Mouse (Mus musculus) activated CD4-positive, CD25-positive, alpha-beta regulatory T cell (primary cell): ENCODE data around the gene Rfng. TPM values are rescaled to one million over a fixed set of nuclear protein-coding genes. Genes with fewer than 3 reads are reported as not detected.

Experiments
- polyA plus RNA-seq, 2 experiments: library from polyadenylated mRNA; unstranded; fragments of 100-300 nt; shearing (Covaris generic); gene quantifications; one replicate each; pipeline ENCODE4 v1.2.1; 2017

The Rfng gene
- polyA plus RNA-seq = 10 to 100 TPM; 31.9 to 32.2 TPM

DNA sequence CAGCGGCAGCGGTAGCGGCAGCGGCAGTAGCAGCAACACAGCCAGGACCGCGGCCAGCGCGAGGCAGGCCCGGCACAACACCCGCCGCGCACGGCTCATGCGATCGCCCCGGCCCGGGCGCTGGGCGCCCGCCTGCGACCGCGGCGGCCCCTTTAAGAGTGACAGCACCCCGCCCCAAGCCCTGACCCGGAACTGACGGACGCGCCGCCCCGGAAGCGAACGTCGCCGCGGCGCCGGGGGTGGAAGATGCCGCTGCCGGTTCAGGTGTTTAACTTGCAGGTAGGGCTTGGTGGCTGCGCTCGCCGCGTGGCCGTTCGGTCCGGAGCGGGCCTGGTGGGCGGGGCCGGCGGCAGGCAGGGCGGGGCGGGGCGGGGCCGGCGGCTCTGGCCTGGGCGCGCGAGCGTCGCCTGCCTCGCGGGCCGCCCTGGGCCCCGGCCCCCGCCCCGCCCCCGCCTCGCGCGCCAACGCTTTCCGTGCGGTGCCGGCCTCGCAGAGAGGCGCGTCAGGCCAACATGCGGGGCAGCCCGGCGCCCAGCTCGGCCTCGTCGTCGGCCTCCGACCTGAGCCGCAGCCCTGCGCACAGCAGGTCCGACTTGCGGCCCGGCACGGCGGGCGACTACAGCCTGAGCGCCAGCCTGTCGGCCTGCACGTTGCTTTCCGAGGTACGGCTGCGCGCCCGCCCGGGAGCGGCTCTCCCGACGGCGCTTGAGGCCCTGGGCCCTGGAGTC lies at the start of gene Rfng, which contains the start of gene Gps1:
Gene Rfng (minus strand): TSS at position 144 of the 728 bp plus-strand sequence.
Gene Gps1 (plus strand): TSS at position 209 of the 728 bp plus-strand sequence.

DNA sequence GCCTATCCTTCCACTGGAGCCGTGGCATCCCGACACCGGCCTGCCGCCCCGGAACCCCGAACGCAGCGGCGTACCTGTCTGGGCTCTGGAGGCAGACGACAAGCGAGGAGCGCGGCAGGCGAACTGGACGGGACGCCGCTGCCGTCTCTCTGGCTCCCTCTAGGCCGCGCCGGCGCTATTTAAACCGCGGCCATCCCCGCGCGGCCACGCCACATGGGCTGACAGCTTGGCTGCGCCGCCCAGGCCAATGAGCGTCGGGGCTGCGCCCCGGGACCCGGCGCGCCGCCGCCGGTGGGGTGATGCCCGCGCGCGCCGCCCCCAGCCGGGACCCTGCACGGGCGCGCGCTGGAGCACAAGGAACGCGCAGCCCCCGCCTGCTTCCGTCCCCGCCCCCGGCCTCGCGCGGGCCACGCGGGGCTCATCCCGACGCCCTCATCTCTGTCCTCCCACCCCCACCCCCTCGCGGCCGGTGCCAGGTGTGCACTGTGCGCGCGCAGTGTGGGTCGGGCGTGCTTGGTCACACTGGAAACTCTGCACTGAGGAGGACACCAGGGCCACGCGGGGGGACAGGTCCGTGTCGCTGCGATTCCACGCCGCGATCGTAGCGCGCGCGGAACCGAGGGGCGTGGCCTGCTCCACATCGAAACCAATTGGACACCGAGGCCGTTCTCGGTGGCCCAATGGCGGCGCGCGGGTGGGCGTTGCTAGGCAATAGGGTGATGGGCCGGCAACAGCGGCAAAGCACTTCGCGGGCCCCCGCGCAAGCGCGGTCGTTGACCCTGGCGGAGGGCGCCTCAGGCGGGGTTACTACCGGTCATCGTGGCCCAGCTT lies 40.2 kb upstream of the Rfng start, which contains the start of gene Fasn:
Gene Fasn (minus strand): TSS at position 592 of the 831 bp plus-strand sequence.

DNA sequence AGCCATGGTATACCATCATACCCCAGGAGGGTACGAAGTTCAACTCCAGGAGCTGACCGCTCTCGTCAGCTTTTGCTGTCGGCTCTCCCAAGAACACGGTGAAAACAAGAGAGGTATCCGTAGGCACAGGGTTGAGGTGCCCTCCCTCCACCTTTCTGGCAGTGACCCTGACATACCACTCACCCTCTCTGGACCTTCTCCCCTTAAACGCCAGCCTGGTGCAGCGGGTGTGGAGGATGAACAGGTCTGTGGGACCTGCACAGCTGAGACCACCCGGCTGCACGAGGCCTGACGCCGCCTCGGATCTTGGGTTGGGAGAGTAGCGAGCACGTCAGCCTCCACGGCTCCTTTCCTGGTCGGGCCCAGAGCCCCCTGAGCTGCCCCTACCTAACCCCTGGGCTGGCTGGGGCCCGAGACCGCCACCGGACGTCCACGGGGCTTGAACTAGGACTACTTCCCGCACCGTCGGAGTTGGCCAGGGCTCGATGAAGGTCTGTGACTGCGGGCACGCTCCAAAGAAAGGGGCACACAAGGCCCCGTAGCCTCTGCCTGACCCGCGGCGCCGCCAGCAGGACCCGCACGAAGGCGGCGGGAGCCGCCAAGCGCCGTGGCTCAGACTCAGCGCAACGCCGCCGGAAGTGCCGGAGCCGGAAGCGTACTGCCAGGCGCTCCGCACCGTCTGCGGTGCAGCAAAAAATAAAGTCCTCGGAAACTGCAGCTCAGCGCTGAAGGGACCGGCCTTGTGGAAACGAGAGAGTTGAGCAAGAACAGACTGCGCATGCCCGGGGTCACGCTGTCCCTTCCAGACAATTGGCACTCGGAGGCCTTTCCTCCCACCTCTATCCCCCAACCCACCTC lies 12.0 kb upstream of the Rfng start, which contains the start of gene Dus1l:
Gene Dus1l (minus strand): TSS at position 648 of the 858 bp plus-strand sequence.

DNA sequence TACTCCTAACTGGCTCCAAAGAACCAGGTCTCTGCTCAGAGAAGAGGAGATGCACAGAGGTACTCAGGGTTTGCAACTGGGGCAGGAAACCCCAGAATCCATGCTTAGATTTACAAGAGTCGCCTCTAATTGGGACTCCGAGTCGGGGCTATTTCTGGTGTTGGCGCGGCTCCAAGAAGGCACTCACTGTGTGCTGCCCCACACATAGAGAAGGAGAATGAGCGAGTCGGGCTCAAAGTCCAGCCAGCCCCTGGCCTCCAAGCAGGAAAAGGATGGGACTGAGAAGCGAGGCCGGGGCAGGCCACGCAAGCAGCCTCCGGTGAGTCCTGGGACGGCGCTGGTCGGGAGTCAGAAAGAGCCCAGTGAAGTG lies 21.4 kb downstream of the Rfng start, which contains the start of gene Hmga1b:
Gene Hmga1b (plus strand): TSS at position 123 of the 370 bp plus-strand sequence.

GRCm38 (mm10) chr11:120731858-120732680 lies 51.9 kb downstream of the Rfng start, which contains the start of gene Cbr2:
Gene Cbr2 (minus strand): TSS chr11:120732114.

Other genes with a start within 250 kb of the Rfng start
- 100 to 1,000 TPM; 116 to 170 TPM for gene Mcrip1, start 234.5 kb downstream of the Rfng start, polyA plus RNA-seq
- not detected for gene Ppp1r27, start 233.1 kb downstream of the Rfng start, polyA plus RNA-seq
- 100 to 1,000 TPM; 254 to 278 TPM for gene P4hb, start 211.0 kb downstream of the Rfng start, polyA plus RNA-seq
- gene Arhgdia, start 202.6 kb downstream of the Rfng start, polyA plus RNA-seq = 100 to 1,000 TPM; 711 to 836 TPM
- 100 to 1,000 TPM; 330 to 378 TPM for gene Alyref, start 185.8 kb downstream of the Rfng start, polyA plus RNA-seq
- 100 to 1,000 TPM; 108 to 129 TPM for gene Anapc11, start 185.8 kb downstream of the Rfng start, polyA plus RNA-seq
- 1 to 10 TPM in 1 of 2 experiments, under 1 TPM in 1; 0.55 to 2.3 TPM for gene Npb, start 175.7 kb downstream of the Rfng start, polyA plus RNA-seq
- 100 to 1,000 TPM; 101 to 127 TPM for gene Pcyt2, start 166.3 kb downstream of the Rfng start, polyA plus RNA-seq
- 100 to 1,000 TPM; 166 to 248 TPM for gene Sirt7, start 159.0 kb downstream of the Rfng start, polyA plus RNA-seq
- 10 to 100 TPM; 20.6 to 22.5 TPM for gene Mafg, start 150.6 kb downstream of the Rfng start, polyA plus RNA-seq
- gene Pycr1, start 140.4 kb downstream of the Rfng start, polyA plus RNA-seq = under 1 TPM; 0.23 to 0.66 TPM
- under 1 TPM; 0.36 to 0.41 TPM for gene Myadml2, start 136.0 kb downstream of the Rfng start, polyA plus RNA-seq
- gene Notum, start 123.0 kb downstream of the Rfng start, polyA plus RNA-seq = not detected
- 100 to 1,000 TPM; 160 to 177 TPM for gene Aspscr1, start 111.2 kb downstream of the Rfng start, polyA plus RNA-seq
- gene Cenpx, start 70.5 kb downstream of the Rfng start, polyA plus RNA-seq = 100 to 1,000 TPM; 104 to 146 TPM
- 10 to 100 TPM; 37.3 to 49.3 TPM for gene Lrrc45, start 70.3 kb downstream of the Rfng start, polyA plus RNA-seq
- 1 to 10 TPM; 1.4 TPM for gene Rac3, start 62.7 kb downstream of the Rfng start, polyA plus RNA-seq
- 10 to 100 TPM; 13.6 to 22.1 TPM for gene Dcxr, start 56.9 kb downstream of the Rfng start, polyA plus RNA-seq
- 1 to 10 TPM in 1 of 2 experiments, not detected in 1; 8.5 TPM for gene Cbr2, start 52.1 kb downstream of the Rfng start, polyA plus RNA-seq
- gene Hmga1b, start 21.4 kb downstream of the Rfng start, polyA plus RNA-seq = 10 to 100 TPM; 15.6 to 15.9 TPM
- 100 to 1,000 TPM; 132 to 179 TPM for gene Gps1, start 65 bp upstream of the Rfng start, polyA plus RNA-seq
- gene Dus1l, start 12.2 kb upstream of the Rfng start, polyA plus RNA-seq = 10 to 100 TPM; 63.8 to 80.4 TPM
- gene Fasn, start 40.3 kb upstream of the Rfng start, polyA plus RNA-seq = 10 to 100 TPM; 22.8 to 39.0 TPM
- under 1 TPM; 0.06 to 0.24 TPM for gene Ccdc57, start 148.7 kb upstream of the Rfng start, polyA plus RNA-seq
- 10 to 100 TPM; 10.0 to 24.2 TPM for gene Slc16a3, start 164.3 kb upstream of the Rfng start, polyA plus RNA-seq
- 100 to 1,000 TPM; 120 to 151 TPM for gene Csnk1d, start 207.1 kb upstream of the Rfng start, polyA plus RNA-seq